Mouse (Mus musculus): Measurements from ENCODE around the gene U2af1l4. TPM values are rescaled to one million over a fixed set of nuclear protein-coding genes. Genes with fewer than 3 reads are reported as not detected.
A peak's percentile ranks its signal among the peaks of the same experiment; 100 is the strongest.

Gene U2af1l4
- polyA plus RNA-seq, 1 experiment = 50.1 TPM

GRCm38 (mm10) chr7:30526981-30527380 lies 36.1 kb upstream of the U2af1l4 start:
- H3K4me3 ChIP-seq (replicated peaks; ENCODE audit: extremely low read depth, low read depth, low read length) = no peak overlapping the region
- DNase-seq = no peak
- H3K4me1 ChIP-seq (ENCODE audit: control insufficient read depth, insufficient read depth, low read length) = peaks cover 3% of the 10 kb centered on the region; the same call in 1 of the 2 replicates
- no peak for TF ChIP-seq CTCF (IDR thresholded peaks at IDR 0.05; ENCODE audit: insufficient read depth, low read length)
- TF ChIP-seq POLR2A (IDR thresholded peaks at IDR 0.05; ENCODE audit: borderline replicate concordance, extremely low read depth, low read depth, low read length) = no peak
- WGBS = 89% methylated on average over 14 of the region's 14 CpGs

DNA sequence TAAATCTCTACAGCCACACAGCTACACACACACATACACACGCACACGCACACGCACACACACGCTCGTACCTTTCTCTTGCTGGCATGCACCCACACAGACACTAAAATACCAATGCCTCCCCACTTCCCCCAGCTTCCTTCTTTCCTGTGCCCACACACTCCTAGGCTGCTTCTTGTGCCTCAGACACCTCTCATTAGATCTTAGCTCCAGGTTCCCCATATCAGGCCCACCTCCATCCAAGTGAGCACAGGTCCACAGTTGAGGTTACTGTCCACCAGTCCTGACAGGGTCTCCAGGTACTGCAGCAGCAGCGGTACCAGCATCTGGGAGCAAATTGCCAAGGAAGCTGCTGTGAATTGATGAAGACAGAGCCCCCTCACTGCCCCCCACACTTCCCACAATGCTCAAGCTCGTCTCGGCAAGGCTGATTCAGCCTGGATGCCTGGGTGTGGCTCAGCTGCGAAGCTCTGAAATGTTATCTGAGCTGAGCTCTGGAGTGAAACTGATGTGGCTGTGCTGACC lies 31.7 kb upstream of the U2af1l4 start:
- TF ChIP-seq POLR2A (IDR thresholded peaks at IDR 0.05; ENCODE audit: borderline replicate concordance, extremely low read depth, low read depth, low read length) (no peak), CTCF (IDR thresholded peaks at IDR 0.05; ENCODE audit: insufficient read depth, low read length) (no peak)

DNA sequence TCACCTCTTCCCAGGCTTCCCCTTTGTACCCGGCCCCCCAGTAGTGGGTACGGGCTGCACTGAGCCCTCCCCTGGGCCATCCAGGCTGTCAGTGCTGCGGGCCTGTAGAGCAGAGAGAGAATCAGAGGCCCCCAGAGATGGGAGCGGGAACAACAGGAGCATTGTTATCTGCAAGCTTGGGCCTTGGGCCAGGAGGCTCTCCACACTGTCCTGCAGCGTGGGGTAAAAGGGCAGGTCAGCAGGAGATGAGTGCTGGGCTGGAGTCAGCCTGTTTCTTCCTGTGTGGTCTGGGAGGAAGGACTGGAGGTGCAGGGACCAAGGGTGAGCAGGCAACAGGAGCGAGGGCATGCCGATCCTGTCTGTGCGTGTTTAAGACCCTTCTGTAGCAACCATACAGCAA lies 30.2 kb upstream of the U2af1l4 start:
- no peak overlapping the region for H3K4me3 ChIP-seq (replicated peaks; ENCODE audit: extremely low read depth, low read depth, low read length)
- peaks cover 6% of the 10 kb centered on the region for H3K4me1 ChIP-seq (ENCODE audit: control insufficient read depth, insufficient read depth, low read length)
- WGBS = 47% methylated on average over 8 of the region's 8 CpGs
- no peak for TF ChIP-seq POLR2A (IDR thresholded peaks at IDR 0.05; ENCODE audit: borderline replicate concordance, extremely low read depth, low read depth, low read length)
- DNase-seq = no peak

More for the DNA sequence above, 31.7 kb upstream of the U2af1l4 start:
- Histone ChIP-seq H3K4me3 (replicated peaks; ENCODE audit: extremely low read depth, low read depth, low read length) (no peak overlapping the region), H3K4me1 (ENCODE audit: control insufficient read depth, insufficient read depth, low read length) (peaks cover 8% of the 10 kb centered on the region)
- WGBS = 86% methylated on average over 9 of the region's 9 CpGs
- DNase-seq = no peak

DNA sequence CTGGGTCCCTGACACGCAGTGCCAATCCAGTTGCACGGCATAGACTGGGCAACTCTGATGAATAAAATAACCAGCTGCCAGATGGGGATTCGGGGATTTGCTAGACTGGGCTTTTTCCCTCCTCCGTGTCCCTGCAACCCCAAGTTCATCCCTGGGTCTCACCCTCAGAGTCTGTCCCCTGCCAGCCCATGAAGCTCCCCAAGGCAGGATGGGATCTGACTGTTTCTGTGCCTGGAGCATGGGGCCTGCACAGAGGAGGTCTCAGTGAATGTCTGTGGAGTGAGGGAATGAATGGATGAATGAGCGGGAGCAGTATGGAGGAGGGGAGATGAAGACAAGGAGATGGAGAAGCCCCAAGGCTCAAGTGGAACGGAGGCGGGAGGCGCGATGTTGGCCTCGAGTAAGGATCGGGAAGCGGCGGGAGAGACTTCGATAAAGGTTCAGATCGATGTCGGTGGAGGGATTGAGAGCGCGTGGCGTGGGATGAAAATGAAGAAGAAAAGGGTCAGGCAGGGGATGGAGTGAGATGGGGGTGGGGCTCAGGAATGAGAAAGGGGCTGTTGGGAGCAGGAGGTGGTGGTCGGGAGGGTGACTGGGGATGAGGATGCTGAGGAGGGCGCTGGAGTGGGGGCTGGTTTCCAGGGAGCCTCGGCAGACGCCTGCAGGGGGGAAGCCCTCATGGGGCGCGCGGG lies 29.0 kb upstream of the U2af1l4 start:
- Histone ChIP-seq H3K4me3 (replicated peaks; ENCODE audit: extremely low read depth, low read depth, low read length) (peak overlapping the region; percentile 70), H3K4me1 (ENCODE audit: control insufficient read depth, insufficient read depth, low read length) (peaks cover 6% of the 10 kb centered on the region)
- no peak for TF ChIP-seq CTCF (IDR thresholded peaks at IDR 0.05; ENCODE audit: insufficient read depth, low read length)
- no peak for TF ChIP-seq POLR2A (IDR thresholded peaks at IDR 0.05; ENCODE audit: borderline replicate concordance, extremely low read depth, low read depth, low read length)
- DNase-seq = no peak
- WGBS = 14% methylated on average over 26 of the region's 26 CpGs

- peaks cover 6% of the 10 kb centered on the region for H3K4me1 ChIP-seq (ENCODE audit: control insufficient read depth, insufficient read depth, low read length)
- peak within 1 kb of the TSS; percentile 87 for H3K4me3 ChIP-seq (replicated peaks; ENCODE audit: extremely low read depth, low read depth, low read length)
- DNase-seq = peak; percentile 93
- TF ChIP-seq POLR2A (IDR thresholded peaks at IDR 0.05; ENCODE audit: borderline replicate concordance, extremely low read depth, low read depth, low read length) = no peak
- no peak for TF ChIP-seq CTCF (IDR thresholded peaks at IDR 0.05; ENCODE audit: insufficient read depth, low read length)
- WGBS = 1% methylated on average over 79 of the region's 84 CpGs
Measured at GRCm38 (mm10) chr7:30534633-30535577, 28.2 kb upstream of the U2af1l4 start, which contains the start of gene Arhgap33. Gene Arhgap33, minus strand, starts transcription at chr7:30535060.

DNA sequence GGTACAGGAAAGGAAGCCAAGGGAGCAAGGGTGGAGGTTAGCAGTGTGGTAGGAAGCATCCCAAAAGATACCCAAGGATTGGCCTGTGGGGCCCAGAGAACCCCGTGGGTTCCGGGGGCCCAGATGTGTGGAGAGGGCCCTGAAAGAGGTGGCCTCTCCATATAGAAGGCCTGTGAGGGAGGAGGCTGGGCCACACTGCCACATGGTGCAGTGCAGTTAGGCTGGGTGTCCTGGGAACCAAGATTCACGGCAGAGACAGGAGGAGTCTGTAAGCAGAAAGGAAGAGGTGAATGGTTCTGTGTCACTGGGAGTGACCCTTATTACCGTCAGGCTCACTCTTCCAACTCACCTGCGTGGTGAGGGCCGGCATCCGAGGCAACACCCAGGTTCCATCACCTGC lies 22.5 kb upstream of the U2af1l4 start:
- TF ChIP-seq CTCF (IDR thresholded peaks at IDR 0.05; ENCODE audit: insufficient read depth, low read length) (no peak), POLR2A (IDR thresholded peaks at IDR 0.05; ENCODE audit: borderline replicate concordance, extremely low read depth, low read depth, low read length) (no peak)
- DNase-seq = no peak
- Histone ChIP-seq H3K4me3 (replicated peaks; ENCODE audit: extremely low read depth, low read depth, low read length) (no peak overlapping the region), H3K4me1 (ENCODE audit: control insufficient read depth, insufficient read depth, low read length) (peaks cover under 1% of the 10 kb centered on the region; the same call in 1 of the 2 replicates)
- 92% methylated on average over 7 of the region's 7 CpGs for WGBS

GRCm38 (mm10) chr7:30544327-30544726 lies 18.8 kb upstream of the U2af1l4 start:
- H3K4me1 ChIP-seq (ENCODE audit: control insufficient read depth, insufficient read depth, low read length) = no peaks in the 10 kb centered on the region
- TF ChIP-seq CTCF (IDR thresholded peaks at IDR 0.05; ENCODE audit: insufficient read depth, low read length) (no peak), POLR2A (IDR thresholded peaks at IDR 0.05; ENCODE audit: borderline replicate concordance, extremely low read depth, low read depth, low read length) (no peak)
- no peak overlapping the region for H3K4me3 ChIP-seq (replicated peaks; ENCODE audit: extremely low read depth, low read depth, low read length)
- 81% methylated on average over 2 of the region's 2 CpGs for WGBS
- DNase-seq = no peak

DNA sequence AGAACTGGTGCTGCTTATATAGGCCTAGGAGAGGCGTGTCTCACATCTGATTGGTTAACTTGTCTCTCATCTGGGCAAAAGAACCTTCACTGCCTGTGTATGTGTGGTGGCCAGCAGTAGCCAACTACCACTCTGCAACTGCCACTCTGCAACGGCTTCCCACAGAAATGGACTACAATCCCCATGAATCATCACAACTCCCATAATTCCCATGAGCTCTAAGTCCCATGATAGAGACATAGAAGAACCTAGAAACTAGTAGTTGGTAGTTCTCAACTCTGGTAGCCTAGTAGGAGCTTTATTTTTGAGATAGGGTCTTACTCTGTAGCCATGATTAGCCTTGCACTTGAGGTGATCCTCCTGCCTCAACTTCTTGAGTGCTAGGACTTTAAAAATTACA lies 13.2 kb upstream of the U2af1l4 start:
- TF ChIP-seq CTCF (IDR thresholded peaks at IDR 0.05; ENCODE audit: insufficient read depth, low read length) (no peak), POLR2A (IDR thresholded peaks at IDR 0.05; ENCODE audit: borderline replicate concordance, extremely low read depth, low read depth, low read length) (no peak)
- 95% methylated on average over 2 of the region's 2 CpGs for WGBS
- DNase-seq = no peak
- H3K4me3 ChIP-seq (replicated peaks; ENCODE audit: extremely low read depth, low read depth, low read length) = no peak overlapping the region
- H3K4me1 ChIP-seq (ENCODE audit: control insufficient read depth, insufficient read depth, low read length) = no peaks in the 10 kb centered on the region

DNA sequence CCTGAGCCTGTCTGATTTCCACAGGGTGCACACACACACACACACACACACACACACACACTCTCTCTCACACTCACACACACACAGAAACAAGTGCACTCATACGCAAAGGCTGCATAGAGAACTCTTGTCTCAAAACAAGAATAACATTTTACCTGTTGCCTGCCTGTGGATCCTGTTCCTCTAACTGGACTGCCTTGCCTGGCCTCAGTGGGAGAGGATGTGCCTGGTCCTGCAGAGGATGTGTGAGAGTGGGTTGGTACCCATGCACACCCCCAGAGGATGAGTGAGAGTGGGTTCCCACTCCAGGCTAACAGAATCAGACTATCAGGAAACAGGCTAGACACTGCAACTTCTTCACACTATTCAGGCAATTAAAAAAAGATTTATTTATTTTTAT lies 12.5 kb upstream of the U2af1l4 start:
- no peak overlapping the region for H3K4me3 ChIP-seq (replicated peaks; ENCODE audit: extremely low read depth, low read depth, low read length)
- 92% methylated on average over 1 of the region's 1 CpGs for WGBS
- H3K4me1 ChIP-seq (ENCODE audit: control insufficient read depth, insufficient read depth, low read length) = no peaks in the 10 kb centered on the region
- no peak for DNase-seq
- no peak for TF ChIP-seq POLR2A (IDR thresholded peaks at IDR 0.05; ENCODE audit: borderline replicate concordance, extremely low read depth, low read depth, low read length)
- no peak for TF ChIP-seq CTCF (IDR thresholded peaks at IDR 0.05; ENCODE audit: insufficient read depth, low read length)
